Mouse (Mus musculus): ENCODE data around the gene Nav2.

DNA sequence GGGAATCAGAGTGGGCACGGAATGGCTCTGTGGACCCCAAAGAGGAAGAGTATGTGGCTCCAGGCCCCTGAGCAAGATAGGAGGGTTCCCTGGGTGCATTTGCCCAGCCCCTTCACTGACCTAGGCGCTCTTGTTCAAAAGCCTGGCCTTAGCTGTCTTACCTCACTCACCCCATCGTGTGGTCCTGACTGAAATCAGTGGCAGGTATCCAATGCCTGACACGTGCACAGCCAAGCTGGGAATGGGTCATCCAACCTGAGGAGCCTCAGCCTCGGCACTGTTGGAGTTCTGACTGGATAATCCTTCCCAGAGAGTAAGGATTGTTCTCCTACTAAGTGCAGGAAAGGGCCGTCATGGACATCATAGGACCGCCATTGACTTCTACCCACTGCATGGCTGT lies 485.3 kb downstream of the Nav2 start:
- no peak for TF ChIP-seq E2F4 (IDR thresholded peaks at IDR 0.05; ENCODE audit: insufficient read depth)
- TF ChIP-seq USF1 (IDR thresholded peaks at IDR 0.05; ENCODE audit: low read depth) = no peak
- no peak for TF ChIP-seq POLR2A (IDR thresholded peaks at IDR 0.05; ENCODE audit: insufficient read length, low read depth)
- TF ChIP-seq TCF3 (IDR thresholded peaks at IDR 0.05; ENCODE audit: insufficient read length, low read depth) = no peak
- TF ChIP-seq MAX (IDR thresholded peaks at IDR 0.05; ENCODE audit: low read depth) = no peak
- TF ChIP-seq MYOD1 (IDR thresholded peaks at IDR 0.05; ENCODE audit: control insufficient read depth in 1 of 3, insufficient read length in 2 of 3, low read depth in 2 of 3) = no peak
- no peak for TF ChIP-seq TCF12 (IDR thresholded peaks at IDR 0.05; ENCODE audit: insufficient read depth, poor library complexity, severe bottlenecking)
- TF ChIP-seq MYOG (IDR thresholded peaks at IDR 0.05; ENCODE audit: control insufficient read depth in 1 of 3, insufficient read depth in 1 of 3, insufficient read length in 2 of 3, low read depth in 2 of 3) = no peak
- TF ChIP-seq POLR2AphosphoS2 (IDR thresholded peaks at IDR 0.05; ENCODE audit: insufficient read length, low read depth) = no peak
- TF ChIP-seq REST (IDR thresholded peaks at IDR 0.05; ENCODE audit: insufficient read depth, insufficient read length) = no peak
- no peak for TF ChIP-seq CEBPB (IDR thresholded peaks at IDR 0.05; ENCODE audit: insufficient read depth, poor library complexity, severe bottlenecking)
- TF ChIP-seq SRF (IDR thresholded peaks at IDR 0.05; ENCODE audit: control insufficient read depth, insufficient read length, low read depth) = no peak
